Mouse (Mus musculus) MEL-GATA-1-ER (cell line): ENCODE data around the gene Dnah8.
A peak's percentile ranks its signal among the peaks of the same experiment; 100 is the strongest.

ENCODE experiments used
- DNase-seq: peaks from one replicate; pipeline ENCODE4 v3.0.0-alpha.2; 2012; ENCODE audit warnings: low read depth; ENCODE audit errors: extremely low read depth

Dnah8 gene

DNA sequence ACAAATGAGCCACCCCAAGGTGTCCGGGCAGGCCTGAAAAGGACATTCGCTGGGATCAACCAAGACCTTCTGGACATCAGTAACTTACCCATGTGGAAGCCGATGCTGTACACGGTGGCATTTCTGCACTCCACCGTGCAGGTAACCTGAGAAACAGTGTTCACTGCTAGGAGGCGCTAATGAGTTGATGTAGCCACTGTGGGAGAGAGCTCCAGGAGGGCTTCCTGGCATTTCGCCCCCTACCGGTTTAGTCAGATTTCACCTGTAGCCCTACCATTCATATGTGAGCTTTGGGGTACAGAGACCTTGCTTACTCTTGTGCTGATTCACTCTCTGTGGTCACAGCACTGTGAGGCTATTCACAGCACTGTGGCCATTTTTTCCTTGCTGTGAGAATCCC is 195.0 kb downstream of the Dnah8 start:
- DNase-seq, result no peak

DNA sequence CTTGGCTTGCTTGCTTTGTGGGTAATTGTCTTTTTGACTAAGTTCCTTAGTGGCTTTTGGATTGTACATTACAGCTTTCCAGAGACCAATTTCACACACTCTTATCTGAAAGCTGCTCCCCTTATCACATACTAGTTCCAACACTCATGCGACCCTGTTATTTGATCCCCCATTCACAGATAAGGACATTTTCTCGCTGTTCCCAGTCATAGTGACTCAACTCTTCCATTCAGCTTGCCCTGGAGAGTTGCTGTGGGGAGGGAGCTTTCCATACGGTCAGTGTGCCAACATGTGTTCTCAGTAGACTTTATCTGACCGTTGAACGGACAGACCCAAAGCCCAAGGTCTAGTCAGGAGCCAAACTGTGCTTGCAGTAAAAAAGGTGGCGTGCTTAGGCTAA is 197.0 kb downstream of the Dnah8 start:
- DNase-seq, result no peak

DNA sequence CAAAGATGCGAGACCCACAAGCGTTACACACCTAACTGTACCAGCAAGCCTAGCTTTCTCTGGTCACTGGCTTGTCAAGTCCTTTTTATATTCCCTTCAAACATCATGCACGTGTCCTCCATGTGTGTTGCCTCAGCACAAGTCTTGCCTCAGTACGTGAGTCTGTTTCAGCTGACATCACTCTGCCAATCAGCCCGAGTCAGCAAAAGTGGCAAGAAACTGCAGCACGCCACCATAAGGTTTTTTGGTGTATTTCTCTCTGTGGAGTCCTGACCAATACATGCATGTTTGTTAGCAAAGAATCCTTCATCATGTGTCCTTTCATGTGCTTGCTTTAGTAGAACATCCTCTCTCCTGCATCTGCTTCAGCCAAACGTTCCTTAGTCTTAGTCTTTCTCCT is 200.3 kb downstream of the Dnah8 start:
- DNase-seq, result no peak

DNA sequence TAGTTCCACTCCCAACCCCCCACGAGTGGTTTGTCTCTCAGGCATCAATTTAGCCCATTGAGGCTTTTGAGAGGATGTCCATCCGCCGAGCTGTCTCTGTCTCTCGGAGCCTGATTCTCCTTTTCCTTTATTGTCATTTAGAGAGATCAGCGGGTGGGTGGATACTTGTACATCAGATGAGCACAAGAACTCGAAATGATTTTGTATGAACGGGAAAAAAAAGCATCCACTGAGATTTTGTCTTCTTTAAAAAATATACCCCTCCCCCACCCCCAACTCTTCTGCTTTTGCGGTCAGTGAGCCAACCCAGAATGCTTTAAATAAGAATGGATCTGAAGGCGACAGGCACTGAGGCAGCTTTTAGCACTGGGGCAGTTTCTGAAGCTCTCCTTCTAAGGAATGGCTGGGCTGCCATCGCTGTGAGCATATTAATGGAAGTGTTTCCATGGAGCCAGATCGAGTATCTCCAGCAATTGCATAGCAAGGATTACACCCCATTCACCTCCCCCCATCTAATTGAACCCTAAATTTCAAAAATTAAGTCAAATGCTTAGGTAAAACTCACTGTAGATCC is 201.7 kb downstream of the Dnah8 start:
- DNase-seq, result no peak

DNA sequence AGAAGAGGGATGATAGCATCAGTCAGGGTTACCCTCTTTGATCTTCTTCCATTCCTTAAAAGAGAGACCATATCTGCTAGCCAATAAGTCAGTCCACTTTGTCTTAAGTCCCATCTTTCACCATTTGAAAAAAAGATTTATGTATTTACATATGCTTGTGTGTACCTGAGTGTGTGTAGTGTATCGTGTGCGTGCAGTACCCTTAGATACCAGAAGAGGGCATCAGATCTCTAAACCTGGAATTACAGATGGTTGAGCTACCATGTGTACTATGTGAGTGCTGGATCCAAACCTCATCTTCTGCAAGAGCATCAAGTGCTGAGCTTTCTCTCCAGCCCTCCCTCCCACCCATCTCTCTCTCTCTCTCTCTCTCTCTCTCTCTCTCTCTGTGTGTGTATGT is 207.0 kb downstream of the Dnah8 start:
- DNase-seq, result no peak

DNA sequence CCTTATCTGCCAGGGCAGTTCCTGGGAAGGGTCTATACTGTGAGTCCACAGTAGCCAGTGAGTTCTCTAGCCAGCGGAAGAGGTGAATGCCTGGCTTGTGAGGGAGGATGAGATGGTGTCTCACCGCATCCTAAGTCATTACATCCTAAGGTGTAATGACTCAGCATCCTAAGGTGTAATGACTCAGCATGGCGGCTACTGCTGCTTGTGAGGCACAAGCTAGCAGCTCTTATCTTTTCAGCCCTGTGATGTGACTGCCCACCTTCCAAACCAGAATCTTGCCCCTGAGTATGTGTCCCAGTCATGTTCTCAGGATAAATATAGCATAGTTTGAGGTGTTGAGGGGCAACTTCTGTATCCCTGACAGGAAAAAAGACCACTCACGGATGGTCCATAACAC is 211.3 kb downstream of the Dnah8 start:
- peak; percentile 11 for DNase-seq

DNA sequence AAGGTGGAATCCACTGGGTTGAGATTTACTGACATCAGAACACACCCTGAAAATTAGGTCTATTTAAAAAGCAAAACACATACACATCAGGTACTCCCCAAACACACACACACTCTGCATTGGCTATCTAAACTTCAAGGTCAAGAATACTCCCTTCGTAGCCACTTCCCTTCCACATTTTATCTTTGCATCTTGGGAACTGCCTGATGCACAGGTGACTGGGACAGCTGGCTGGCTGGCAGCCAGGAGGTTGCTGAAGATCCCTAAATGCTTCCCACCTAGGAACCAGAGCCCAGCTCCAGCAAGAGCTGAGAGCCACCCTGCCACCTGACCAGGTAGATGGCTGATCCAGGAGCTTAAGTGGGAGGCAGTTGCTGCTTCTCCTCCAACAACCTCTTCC is 212.9 kb downstream of the Dnah8 start:
- no peak for DNase-seq

DNA sequence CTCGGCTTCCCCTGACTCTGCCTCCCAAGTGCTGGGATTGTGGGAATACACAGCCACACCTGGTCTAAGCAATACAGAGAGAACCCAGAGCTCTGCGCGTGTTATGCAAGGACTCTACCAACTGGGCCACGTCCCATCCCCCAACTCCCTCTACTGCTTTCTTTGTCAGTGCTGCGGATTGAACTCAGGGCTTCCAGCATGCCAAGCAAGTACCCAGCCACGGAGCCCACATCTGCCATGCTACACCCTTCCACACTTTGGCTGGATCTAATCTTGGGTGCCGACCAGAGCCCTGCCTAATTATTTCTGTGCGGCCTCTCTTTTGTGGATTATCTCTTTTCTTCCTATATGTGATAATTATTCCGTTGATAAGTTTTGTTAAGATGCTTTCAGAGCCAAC is 215.9 kb downstream of the Dnah8 start:
- no peak for DNase-seq

DNA sequence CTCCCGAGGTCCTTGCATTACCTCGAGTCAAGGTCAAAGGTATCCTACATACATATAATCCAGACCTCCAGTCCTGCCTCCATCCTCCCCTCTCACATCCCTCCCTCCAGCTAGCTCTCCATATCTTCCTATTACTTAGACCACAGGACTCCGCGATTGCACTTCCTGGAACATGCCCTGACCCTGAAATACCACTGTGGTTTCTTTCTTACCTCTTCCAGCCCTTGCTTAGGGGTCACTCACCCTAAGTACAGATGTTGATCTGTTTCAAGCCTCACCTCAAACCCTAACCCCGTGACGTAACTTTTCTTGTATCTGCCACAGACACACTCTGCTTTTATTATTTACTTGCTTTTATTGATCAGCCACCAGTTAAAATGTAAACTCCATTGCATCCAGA is 218.2 kb downstream of the Dnah8 start:
- no peak for DNase-seq

DNA sequence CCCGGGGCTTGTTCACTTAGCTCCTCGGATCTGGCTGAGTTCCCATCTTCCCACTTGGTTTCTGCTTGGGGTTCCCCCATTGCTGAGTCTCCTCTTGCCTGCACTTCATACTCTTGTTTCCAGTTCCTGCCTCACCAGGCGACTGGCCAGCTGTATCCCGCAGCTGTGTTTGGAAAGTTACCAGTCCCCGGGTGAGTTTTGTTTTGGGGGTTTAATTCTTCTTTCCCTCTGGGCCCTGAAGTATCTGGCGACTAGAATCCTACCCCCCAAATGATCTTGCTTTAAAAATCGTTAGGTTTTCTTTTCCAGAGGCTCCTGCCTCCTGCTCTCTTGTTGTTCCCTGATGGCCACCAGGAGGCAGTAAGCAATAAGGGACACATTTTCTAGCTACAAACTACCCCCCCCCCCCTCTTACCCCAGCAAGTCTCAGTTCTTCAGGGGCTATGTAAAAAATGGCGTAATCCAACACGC is 220.2 kb downstream of the Dnah8 start:
- no peak for DNase-seq

DNA sequence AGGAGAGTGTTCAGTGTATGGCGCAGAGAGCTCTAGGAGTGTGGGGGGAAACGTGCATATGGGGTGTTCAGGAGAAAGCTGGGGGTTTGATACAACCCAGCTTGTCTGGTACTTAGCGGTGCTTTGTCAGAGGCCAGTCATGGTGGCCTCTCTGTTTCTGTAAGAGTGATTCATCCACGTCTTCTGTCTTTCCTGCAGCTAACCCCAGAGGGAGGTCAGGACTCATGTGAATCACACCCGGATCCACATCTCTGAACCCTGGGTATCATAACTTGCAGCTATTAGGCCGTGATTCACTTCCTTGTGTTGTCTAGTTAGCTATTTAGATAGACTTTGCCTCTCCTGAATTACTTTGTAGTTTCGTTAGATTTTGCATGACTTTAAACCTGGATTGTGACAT is 223.3 kb downstream of the Dnah8 start:
- DNase-seq, result no peak

DNA sequence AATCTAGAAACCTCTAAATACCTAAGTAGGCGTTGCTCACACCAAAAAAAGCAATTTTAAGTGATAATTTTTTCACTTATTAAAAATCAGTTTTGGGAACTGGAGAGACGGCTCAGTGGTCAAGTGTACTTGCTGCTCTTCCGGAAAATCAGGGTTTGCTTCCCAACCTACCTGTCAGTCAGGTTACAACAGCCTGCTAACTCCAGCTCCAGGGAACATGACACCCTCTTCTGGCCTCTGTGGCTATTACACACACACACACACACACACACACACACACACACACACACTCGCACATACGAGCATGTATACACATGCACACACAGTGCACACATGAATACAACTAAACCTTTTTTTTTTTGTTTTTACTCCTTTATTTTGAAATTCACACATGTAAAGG is 223.9 kb downstream of the Dnah8 start:
- DNase-seq, result no peak

DNA sequence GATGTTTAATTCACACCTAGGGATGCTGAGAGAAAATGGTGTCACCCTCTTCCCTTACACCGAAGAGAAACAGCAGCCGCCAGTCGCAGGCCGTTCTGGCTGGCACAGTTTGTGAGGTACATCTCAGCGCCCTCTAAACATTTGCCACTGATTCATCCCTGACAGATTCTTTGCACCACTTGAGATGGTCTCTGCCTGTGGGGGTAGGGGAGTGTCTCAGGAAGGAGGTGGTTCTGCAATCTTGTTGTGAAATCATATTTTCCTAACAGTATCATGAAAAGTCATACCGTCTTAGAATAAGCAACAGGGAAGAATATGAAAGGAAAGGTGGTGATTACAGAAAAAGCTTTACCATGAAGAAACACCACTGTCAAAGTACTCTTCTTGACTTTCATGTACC is 224.7 kb downstream of the Dnah8 start:
- DNase-seq, result no peak

DNA sequence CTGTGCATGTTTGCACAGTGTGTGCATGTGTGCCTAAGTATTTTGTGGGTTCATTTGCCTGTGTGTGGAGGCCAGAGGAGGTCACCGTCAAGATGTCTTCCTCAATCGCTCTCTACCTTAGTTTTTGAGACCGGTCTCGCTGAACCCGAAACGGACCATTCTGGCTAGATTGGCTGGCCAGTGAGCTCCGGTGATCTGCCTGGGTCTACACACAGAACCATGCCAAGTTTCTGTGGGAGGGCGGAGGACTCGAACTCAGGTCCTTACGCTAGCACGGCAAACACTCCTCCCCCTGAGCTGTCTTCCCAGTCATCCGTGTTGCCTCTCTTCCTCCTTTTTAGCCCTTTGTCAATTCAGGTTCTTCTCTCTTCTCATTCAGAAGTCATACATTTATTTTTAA is 225.7 kb downstream of the Dnah8 start:
- DNase-seq, result no peak

DNA sequence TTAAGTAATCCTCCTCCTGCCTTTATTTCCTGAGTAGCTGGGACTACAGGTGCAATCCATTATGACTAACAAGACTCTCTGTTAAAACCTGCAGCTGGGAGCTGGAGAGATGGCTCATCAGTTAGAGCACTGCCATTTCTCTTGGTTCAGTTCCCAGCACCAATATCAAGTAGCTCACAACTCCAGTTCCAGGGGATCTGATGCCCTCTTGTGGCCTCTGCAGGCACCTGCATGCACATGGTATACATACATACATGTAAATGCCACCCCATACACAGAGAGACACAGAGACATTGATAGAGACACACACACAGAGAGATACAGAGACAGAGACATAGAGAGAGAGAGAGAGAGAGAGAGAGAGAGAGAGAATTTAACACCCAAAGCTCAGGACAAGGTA is 228.2 kb downstream of the Dnah8 start:
- DNase-seq, result no peak

DNA sequence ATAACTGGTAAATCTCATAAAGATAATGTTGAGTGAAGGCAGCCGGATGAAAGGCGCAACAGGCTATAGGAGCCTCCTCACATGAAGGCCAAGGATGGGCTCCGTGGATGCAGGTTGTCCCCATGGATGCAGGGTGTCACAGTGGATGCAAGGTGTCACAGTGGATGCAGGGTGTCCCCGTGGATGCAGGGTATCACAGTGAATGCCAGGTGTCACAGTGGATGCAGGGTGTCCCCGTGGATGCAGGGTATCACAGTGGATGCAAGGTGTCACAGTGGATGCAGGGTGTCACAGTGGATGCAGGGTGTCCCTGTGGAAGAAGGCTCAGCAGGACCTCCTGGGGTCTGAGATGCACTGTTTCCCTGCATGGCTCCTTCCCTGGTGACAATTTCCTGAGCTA is 233.2 kb downstream of the Dnah8 start:
- no peak for DNase-seq

DNA sequence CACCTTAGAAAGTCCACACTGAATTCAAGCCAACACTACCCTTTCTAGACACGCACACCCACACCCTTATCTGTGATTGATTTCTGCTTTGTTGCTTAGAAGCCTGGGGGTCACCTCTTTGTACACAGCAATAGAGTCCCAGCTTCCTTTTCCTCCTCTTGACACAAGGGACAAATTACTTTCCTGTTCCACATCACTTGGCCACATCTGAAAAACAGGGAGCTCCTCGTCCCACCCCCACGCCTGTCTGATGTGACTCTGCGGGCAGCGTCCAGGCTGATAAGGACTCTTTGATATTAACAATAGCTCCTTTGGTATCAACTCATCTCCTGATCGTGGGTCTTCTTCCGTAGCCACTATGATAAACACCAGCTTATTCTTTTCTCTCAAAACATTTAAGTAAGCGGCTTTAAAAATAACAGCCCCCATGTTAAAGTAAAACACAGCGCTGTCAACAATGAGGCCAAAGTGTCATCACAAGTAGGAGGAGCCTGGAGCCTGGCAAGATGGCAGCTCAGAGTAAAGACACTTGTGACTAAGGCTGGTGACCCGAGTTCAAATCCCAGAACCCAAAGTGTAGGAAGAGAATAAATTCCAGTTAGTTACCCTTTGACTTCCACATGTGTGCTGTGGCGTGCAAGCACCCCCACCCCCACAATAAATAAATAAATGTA is 234.6 kb downstream of the Dnah8 start:
- no peak for DNase-seq

DNA sequence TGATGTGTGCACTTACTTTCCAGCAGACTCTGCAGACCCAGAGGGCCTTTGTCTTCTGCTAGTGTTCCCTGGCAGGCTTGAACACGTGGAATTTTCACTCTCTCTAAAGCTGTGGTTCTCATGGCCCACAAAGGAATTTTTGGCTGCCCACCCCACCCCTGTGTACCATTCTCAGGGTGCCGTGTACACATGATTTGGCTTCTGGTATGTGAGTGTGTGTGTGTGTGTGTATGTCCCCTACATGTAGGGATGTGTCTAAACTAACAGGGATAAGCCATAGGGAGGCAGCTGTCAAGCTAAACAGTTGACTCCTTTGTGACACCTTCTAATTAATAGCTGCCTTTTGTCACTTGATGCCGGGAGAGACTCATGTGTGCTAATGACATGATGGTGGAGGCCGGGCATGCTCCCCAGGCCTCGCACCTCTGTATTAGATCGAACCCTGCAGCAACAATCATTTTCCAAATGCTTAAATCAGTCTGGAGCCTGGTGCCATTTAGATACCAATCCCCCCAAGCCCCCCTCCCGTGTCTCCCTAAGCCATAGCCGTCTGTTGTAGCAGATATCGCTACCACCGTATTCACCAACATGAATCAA is 235.9 kb downstream of the Dnah8 start:
- DNase-seq, result no peak

DNA sequence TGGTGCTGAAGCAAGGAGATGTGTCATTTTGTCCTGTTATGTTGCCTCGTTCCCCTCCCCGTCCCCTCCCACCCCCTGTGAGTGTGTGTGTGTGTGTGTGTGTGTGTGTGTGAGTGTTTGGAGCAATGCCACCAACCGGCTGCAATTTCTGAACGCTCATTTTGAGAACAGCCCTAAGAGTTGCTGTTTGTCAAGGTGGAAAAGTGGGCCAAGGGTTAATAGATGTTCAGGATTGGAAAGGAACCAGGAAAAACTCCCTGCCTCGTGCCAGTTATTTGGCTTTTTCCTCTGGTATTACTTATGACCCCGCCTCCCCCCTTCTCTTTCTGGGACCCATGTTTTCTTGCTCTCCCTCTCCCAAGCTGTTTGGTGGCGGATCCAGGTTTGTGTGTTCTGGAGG is 236.5 kb downstream of the Dnah8 start:
- DNase-seq, result no peak

DNA sequence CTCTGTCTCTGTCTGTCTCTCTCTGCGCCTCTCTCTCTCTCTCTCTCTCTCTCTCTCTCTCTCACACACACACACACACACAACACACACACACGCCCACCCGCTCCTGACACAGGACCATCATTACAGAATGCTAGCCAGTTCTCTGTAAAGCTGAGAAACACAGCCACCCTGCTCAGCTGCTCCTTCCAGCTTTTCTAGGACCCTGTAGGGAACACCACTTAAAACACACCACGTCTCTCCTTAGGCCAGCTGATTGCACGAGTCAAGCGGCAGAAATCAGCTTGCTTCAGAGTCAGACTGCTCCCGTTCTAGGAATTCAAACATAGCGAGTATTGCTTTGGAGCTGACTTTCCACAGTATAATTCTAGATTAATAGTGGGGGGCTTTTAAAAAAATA is 242.1 kb downstream of the Dnah8 start:
- no peak for DNase-seq

DNA sequence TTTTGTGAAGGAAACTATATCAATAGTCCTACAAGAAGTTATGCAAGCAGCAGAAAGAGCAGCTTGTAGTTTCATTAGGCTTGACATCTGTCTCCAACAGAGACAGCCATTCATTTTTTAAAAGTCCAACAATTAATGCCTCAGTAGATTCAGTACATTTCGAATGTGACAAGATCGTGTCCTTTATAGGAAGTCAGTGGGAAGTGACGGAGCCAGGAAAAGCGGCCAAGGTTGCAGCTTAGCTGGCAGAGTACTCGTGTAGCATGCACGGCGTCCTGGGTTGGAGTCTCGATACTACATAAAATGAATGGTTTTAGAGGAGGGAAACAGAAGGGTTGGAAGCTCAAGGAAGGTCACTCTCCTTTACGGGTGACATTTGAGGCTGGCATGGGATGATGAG is 242.8 kb downstream of the Dnah8 start:
- DNase-seq, result no peak

DNA sequence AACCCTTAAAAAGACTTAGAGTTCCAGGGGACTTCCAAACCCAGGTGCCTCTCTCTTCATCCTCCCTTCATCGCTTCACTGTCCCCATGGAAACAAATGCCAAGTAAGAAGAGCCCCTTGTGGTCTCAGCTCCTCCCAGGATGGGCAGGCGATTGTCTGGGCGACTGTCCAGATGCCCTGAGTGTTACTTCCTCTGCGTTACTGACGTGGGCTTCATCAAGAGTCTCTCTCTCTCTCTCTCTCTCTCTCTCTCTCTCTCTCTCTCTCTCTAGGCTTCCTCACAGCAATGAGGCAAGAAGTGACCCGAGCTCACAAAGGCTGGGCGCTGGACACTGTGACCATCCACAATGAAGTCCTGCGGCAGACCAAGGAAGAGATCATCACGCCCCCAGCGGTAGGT is 246.9 kb downstream of the Dnah8 start:
- no peak for DNase-seq

DNA sequence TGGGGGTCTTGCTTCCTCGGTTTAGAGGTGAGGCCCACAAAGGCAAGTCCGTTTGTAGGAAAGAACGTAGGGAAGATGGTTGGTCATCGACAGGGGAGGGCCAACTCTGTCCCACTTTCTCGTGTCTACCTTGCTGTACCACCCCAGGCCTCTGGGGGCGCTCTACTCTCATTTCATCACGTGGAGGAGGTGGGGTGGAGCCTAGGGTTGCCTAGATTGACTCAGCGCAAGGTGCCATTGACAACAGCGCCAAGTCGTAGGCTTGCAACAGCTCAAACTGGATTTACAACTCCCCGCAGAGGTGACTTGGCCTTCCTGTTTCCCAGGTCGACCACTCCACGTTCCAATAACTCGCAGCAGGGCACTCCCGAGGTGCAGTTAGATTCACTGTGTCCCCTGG is 250.1 kb downstream of the Dnah8 start:
- DNase-seq, result no peak
